8 mouse cellular contexts compared by ENCODE assay signal in genomic region chr16:77015380-77016346, GRCm38 (mm10). TPM values are rescaled to one million over a fixed set of nuclear protein-coding genes. Genes with fewer than 3 reads are reported as not detected.
A peak's percentile ranks its signal among the peaks of the same experiment; 100 is the strongest.
DNase-seq lines count a peak whose midpoint lies in the region; ATAC-seq and TF ChIP-seq lines count a peak whose summit lies in the region.

No protein-coding gene starts in this region.

- H3K4me2 ChIP-seq in hindbrain, embryonic 16.5 days (ENCODE audit: low read length) = peak overlapping the region; percentile 71
- peak overlapping the region; percentile 67 for H3K4me2 ChIP-seq in midbrain, embryonic 12.5 days (replicated peaks)

- H3K9ac ChIP-seq in hindbrain, embryonic 16.5 days (ENCODE audit: low read depth, low read length) = no peak overlapping the region
- no peak overlapping the region for H3K9ac ChIP-seq in midbrain, embryonic 12.5 days (replicated peaks)

- H3K27ac ChIP-seq in bone marrow, adult 2 months (ENCODE audit: control insufficient read depth, insufficient read depth, low read depth, low read length, poor library complexity) = no peak overlapping the region
- no peak overlapping the region for H3K27ac ChIP-seq in hindbrain, embryonic 16.5 days (ENCODE audit: low read depth, low read length)
- H3K27ac ChIP-seq in midbrain, embryonic 12.5 days (replicated peaks) = no peak overlapping the region

- peak; percentile 45 for DNase-seq in heart, adult 8-10 months (ENCODE audit: low spot score)
- DNase-seq in heart, postnatal 25 days (ENCODE audit: low spot score) = no peak
- no peak for DNase-seq in right cerebral cortex, adult 2 months (ENCODE audit: low spot score in 2 of 2)
- DNase-seq in cerebellum, adult 11 months = no peak
- no peak for DNase-seq in embryo, embryonic 10 days (ENCODE audit: low spot score)

- intact Hi-C loops in heart, postnatal 25 days (cut with DNase I) = loop anchor here (2.0 to 10.0 kb wide), 4 partner anchors 13 to 641 kb away; partner anchors contain the start of gene Nrip1

- WGBS in bone marrow, adult 2 months = 2% methylated on average over 4 of the region's 4 CpGs
- WGBS in hindbrain, embryonic 16.5 days = 59% methylated on average over 4 of the region's 4 CpGs
- 64% methylated on average over 4 of the region's 4 CpGs for WGBS in midbrain, embryonic 12.5 days

- peaks cover 7% of the 10 kb centered on the region for H3K4me1 ChIP-seq in bone marrow, adult 2 months (ENCODE audit: control insufficient read depth, insufficient read depth, low read length)
- peaks cover 10% of the 10 kb centered on the region for H3K4me1 ChIP-seq in hindbrain, embryonic 16.5 days (ENCODE audit: control insufficient read depth, insufficient read depth, low read depth, low read length)
- H3K4me1 ChIP-seq in midbrain, embryonic 12.5 days = peaks cover 22% of the 10 kb centered on the region

- no peaks in the 10 kb centered on the region for H3K27me3 ChIP-seq in hindbrain, embryonic 16.5 days (replicated peaks; ENCODE audit: control insufficient read depth, insufficient read depth, low read length)
- H3K27me3 ChIP-seq in midbrain, embryonic 12.5 days = no peaks in the 10 kb centered on the region

- TF ChIP-seq CTCF in bone marrow, adult 2 months (IDR thresholded peaks at IDR 0.05; ENCODE audit: control insufficient read depth, insufficient read depth, low read length) = no peak

- no peak for TF ChIP-seq POLR2A in bone marrow, adult 2 months (IDR thresholded peaks at IDR 0.05; ENCODE audit: borderline replicate concordance, control insufficient read depth, low read depth, low read length)

- H3K9me3 ChIP-seq in hindbrain, embryonic 16.5 days (ENCODE audit: control insufficient read depth, low read length) = no peaks in the 10 kb centered on the region
- H3K9me3 ChIP-seq in midbrain, embryonic 12.5 days = no peaks in the 10 kb centered on the region

- no peak for ATAC-seq in hindbrain, embryonic 16.5 days
- ATAC-seq in midbrain, embryonic 12.5 days (ENCODE audit: low FRiP score, low read depth) = no peak

- no peaks in the 10 kb centered on the region for H3K36me3 ChIP-seq in hindbrain, embryonic 16.5 days (ENCODE audit: control insufficient read depth, insufficient read depth, low read length)
- H3K36me3 ChIP-seq in midbrain, embryonic 12.5 days = no peaks in the 10 kb centered on the region

- H3K4me3 ChIP-seq in bone marrow, adult 2 months (replicated peaks; ENCODE audit: control insufficient read depth, low read depth, low read length) = peak overlapping the region; percentile 87
- peak overlapping the region; percentile 85 for H3K4me3 ChIP-seq in hindbrain, embryonic 16.5 days (ENCODE audit: low read length)
- H3K4me3 ChIP-seq in midbrain, embryonic 12.5 days = peak overlapping the region; percentile 87; the same call in 1 of the 2 replicates

RNA-seq across cellular contexts. Expression of gene Usp25, which starts 2.2 kb away (rescaled TPM):
- 10 to 100 TPM; 63.7 to 71.6 (median 65.6) TPM for total RNA-seq in heart, adult 8-10 months (2022)
- total RNA-seq in heart, postnatal 25 days (2021) = 10 to 100 TPM; 78.2 to 83.5 TPM
- 47.0 and 54.2 TPM in 2 replicates for polyA plus RNA-seq in bone marrow, adult 2 months (2011; ENCODE audit: insufficient read depth, insufficient read length, low replicate concordance, missing spikeins)
- polyA plus RNA-seq in hindbrain, embryonic 16.5 days (2015; fragmentation: Nextera tagmentation; extraction: Ambion mirVana) = 6.4 and 10.2 TPM in 2 replicates
- polyA plus RNA-seq in midbrain, embryonic 12.5 days (2016; fragmentation: Nextera tagmentation; extraction: Ambion mirVana) = 19.9 TPM in 2 replicates
